Mouse (Mus musculus): ENCODE data around the gene Ifnl2. TPM values are rescaled to one million over a fixed set of nuclear protein-coding genes. Genes with fewer than 3 reads are reported as not detected.
"Not testable (repeated sequence)": the region's sequence is repeated elsewhere in the genome, so short reads cannot be mapped to it uniquely, and the experiment has no call there.

Ifnl2 gene
- polyA plus RNA-seq, 1 experiment from 2014 or later = not detected

- WGBS = 76% methylated on average over 8 of the region's 8 CpGs
- no peak overlapping the region for H3K27ac ChIP-seq (ENCODE audit: low read depth, low read length)
- H3K9me3 ChIP-seq (ENCODE audit: control insufficient read depth, low read length) = no peaks in the 10 kb centered on the region
- ATAC-seq (ENCODE audit: low FRiP score, low TSS enrichment) = no peak
- no peaks in the 10 kb centered on the region for H3K4me1 ChIP-seq (ENCODE audit: control insufficient read depth, insufficient read depth, low read length)
- no peak overlapping the region for H3K4me2 ChIP-seq (replicated peaks; ENCODE audit: low read depth, low read length)
- no peak overlapping the region for H3K9ac ChIP-seq (ENCODE audit: low read depth, low read length)
- no peaks in the 10 kb centered on the region for H3K36me3 ChIP-seq (ENCODE audit: control insufficient read depth, insufficient read depth, low read length)
- H3K27me3 ChIP-seq (ENCODE audit: control insufficient read depth, insufficient read depth, low read length) = no peaks in the 10 kb centered on the region
- no peak overlapping the region for H3K4me3 ChIP-seq (ENCODE audit: low read length)
Measured at GRCm38 (mm10) chr7:28511441-28511840, 1.2 kb upstream of the Ifnl2 start.

GRCm38 (mm10) chr7:28509121-28509520 is 1.1 kb downstream of the Ifnl2 start:
- not testable (repeated sequence) for H3K4me3 ChIP-seq (ENCODE audit: low read length); H3K9me3 ChIP-seq (ENCODE audit: control insufficient read depth, low read length); H3K27me3 ChIP-seq (ENCODE audit: control insufficient read depth, insufficient read depth, low read length); H3K36me3 ChIP-seq (ENCODE audit: control insufficient read depth, insufficient read depth, low read length); H3K27ac ChIP-seq (ENCODE audit: low read depth, low read length); H3K4me1 ChIP-seq (ENCODE audit: control insufficient read depth, insufficient read depth, low read length); H3K4me2 ChIP-seq (replicated peaks; ENCODE audit: low read depth, low read length); H3K9ac ChIP-seq (ENCODE audit: low read depth, low read length); ATAC-seq (ENCODE audit: low FRiP score, low TSS enrichment)
- 43% methylated on average over 1 of the region's 2 CpGs for whole genome bisulfite sequencing

DNA sequence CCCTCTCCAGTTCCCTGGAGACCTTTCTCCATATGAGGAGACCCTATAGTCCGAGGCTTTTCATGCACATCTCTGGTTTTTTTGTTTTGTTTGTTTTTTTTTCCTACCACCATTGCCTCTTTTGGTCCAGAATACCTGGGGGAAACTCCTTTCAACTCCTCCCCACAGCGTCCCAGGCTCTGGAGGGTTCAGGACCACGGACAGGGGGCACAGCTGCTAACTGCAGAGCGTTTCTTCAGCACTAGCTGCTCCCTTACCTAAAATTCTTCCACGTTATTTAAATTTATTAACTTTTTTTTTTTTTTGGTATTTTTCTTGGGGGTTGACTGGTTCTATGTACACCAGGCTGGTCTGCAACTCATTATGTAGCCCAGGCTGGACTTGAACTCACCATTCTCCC is 4.7 kb downstream of the Ifnl2 start:
- Histone ChIP-seq H3K27me3 (ENCODE audit: control insufficient read depth, insufficient read depth, low read length) (no peaks in the 10 kb centered on the region), H3K9me3 (ENCODE audit: control insufficient read depth, low read length) (no peaks in the 10 kb centered on the region), H3K4me1 (ENCODE audit: control insufficient read depth, insufficient read depth, low read length) (no peaks in the 10 kb centered on the region), H3K27ac (ENCODE audit: low read depth, low read length) (no peak overlapping the region), H3K9ac (ENCODE audit: low read depth, low read length) (no peak overlapping the region), H3K4me2 (replicated peaks; ENCODE audit: low read depth, low read length) (no peak overlapping the region), H3K36me3 (ENCODE audit: control insufficient read depth, insufficient read depth, low read length) (no peaks in the 10 kb centered on the region), H3K4me3 (ENCODE audit: low read length) (no peak overlapping the region)
- 7% methylated on average over 5 of the region's 5 CpGs for WGBS
- ATAC-seq (ENCODE audit: low FRiP score, low TSS enrichment) = no peak

DNA sequence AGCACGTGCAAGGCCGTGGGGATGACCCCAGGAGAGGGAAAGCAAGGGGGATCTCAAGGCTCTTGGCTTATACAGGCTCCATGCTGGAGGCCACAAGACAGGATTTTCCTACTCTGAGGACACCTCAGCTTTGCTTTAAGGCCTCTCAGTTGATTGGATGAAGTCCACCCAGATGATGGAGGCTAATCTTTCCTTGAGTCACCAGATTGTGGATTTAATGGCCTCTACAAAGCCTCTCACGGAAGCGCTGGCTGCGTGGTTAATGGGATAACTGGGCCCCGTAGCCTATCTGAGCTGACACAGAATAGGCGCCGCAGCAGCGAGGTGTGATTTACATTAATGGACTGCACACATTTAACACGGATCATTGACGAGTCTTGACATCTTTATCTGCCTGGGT is 14.8 kb downstream of the Ifnl2 start:
- no peak for ATAC-seq (ENCODE audit: low FRiP score, low TSS enrichment)

GRCm38 (mm10) chr7:28492310-28492709 is 17.9 kb downstream of the Ifnl2 start:
- H3K9ac ChIP-seq (ENCODE audit: low read depth, low read length) = no peak overlapping the region
- H3K4me1 ChIP-seq (ENCODE audit: control insufficient read depth, insufficient read depth, low read length) = 0 out of 2 replicates have a peak, but pooled peaks cover 5% of the 10 kb centered on the region
- no peak for ATAC-seq (ENCODE audit: low FRiP score, low TSS enrichment)
- no peaks in the 10 kb centered on the region for H3K36me3 ChIP-seq (ENCODE audit: control insufficient read depth, insufficient read depth, low read length)
- no peaks in the 10 kb centered on the region for H3K9me3 ChIP-seq (ENCODE audit: control insufficient read depth, low read length)
- 86% methylated on average over 8 of the region's 8 CpGs for WGBS
- H3K27ac ChIP-seq (ENCODE audit: low read depth, low read length) = no peak overlapping the region
- no peak overlapping the region for H3K4me2 ChIP-seq (replicated peaks; ENCODE audit: low read depth, low read length)
- H3K27me3 ChIP-seq (ENCODE audit: control insufficient read depth, insufficient read depth, low read length) = 0 out of 2 replicates have a peak, but pooled peaks cover 5% of the 10 kb centered on the region
- H3K4me3 ChIP-seq (ENCODE audit: low read length) = no peak overlapping the region

More for the DNA sequence above, 14.8 kb downstream of the Ifnl2 start:
- Histone ChIP-seq H3K4me3 (ENCODE audit: low read length) (no peak overlapping the region), H3K9me3 (ENCODE audit: control insufficient read depth, low read length) (no peaks in the 10 kb centered on the region), H3K36me3 (ENCODE audit: control insufficient read depth, insufficient read depth, low read length) (no peaks in the 10 kb centered on the region), H3K4me1 (ENCODE audit: control insufficient read depth, insufficient read depth, low read length) (no peaks in the 10 kb centered on the region), H3K4me2 (replicated peaks; ENCODE audit: low read depth, low read length) (no peak overlapping the region), H3K27ac (ENCODE audit: low read depth, low read length) (no peak overlapping the region), H3K27me3 (ENCODE audit: control insufficient read depth, insufficient read depth, low read length) (no peaks in the 10 kb centered on the region), H3K9ac (ENCODE audit: low read depth, low read length) (no peak overlapping the region)
- WGBS = 63% methylated on average over 11 of the region's 11 CpGs

DNA sequence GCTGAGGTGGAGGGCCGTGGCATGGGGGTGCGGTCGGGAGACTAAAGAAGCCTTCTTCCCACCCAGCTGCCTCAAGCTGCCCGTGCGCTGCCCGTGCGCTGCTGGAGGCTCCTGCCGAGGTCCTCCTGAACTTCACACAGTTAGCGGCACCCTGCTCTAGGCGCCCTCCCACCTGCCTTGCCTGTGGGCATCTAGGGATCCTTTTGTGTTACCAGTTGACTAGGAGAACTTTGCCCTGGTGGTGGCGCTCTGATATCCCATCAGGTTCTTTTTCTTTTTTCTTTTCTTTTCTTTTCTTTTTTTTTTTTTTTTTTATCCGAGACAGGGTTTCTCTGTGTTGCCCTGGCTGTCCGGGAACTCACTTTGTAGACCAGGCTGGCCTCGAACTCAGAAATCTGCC is 19.4 kb downstream of the Ifnl2 start:
- Histone ChIP-seq H3K4me1 (ENCODE audit: control insufficient read depth, insufficient read depth, low read length) (0 out of 2 replicates have a peak, but pooled peaks cover 5% of the 10 kb centered on the region), H3K27ac (ENCODE audit: low read depth, low read length) (no peak overlapping the region), H3K27me3 (ENCODE audit: control insufficient read depth, insufficient read depth, low read length) (0 out of 2 replicates have a peak, but pooled peaks cover 5% of the 10 kb centered on the region), H3K9me3 (ENCODE audit: control insufficient read depth, low read length) (no peaks in the 10 kb centered on the region), H3K9ac (ENCODE audit: low read depth, low read length) (0 out of 2 replicates have a peak overlapping the region, but pooled peaks have one; percentile 2), H3K4me2 (replicated peaks; ENCODE audit: low read depth, low read length) (peak overlapping the region; percentile 9; the same call in 1 of the 2 replicates), H3K4me3 (ENCODE audit: low read length) (no peak overlapping the region), H3K36me3 (ENCODE audit: control insufficient read depth, insufficient read depth, low read length) (no peaks in the 10 kb centered on the region)
- ATAC-seq (ENCODE audit: low FRiP score, low TSS enrichment) = 0 out of 2 replicates have a peak, but pooled peaks have one; percentile 25
- WGBS = 36% methylated on average over 13 of the region's 14 CpGs

GRCm38 (mm10) chr7:28490410-28490809 is 19.8 kb downstream of the Ifnl2 start:
- H3K27me3 ChIP-seq (ENCODE audit: control insufficient read depth, insufficient read depth, low read length) = 0 out of 2 replicates have a peak, but pooled peaks cover 5% of the 10 kb centered on the region
- no peak overlapping the region for H3K4me3 ChIP-seq (ENCODE audit: low read length)
- WGBS = 3% methylated on average over 10 of the region's 10 CpGs
- no peaks in the 10 kb centered on the region for H3K36me3 ChIP-seq (ENCODE audit: control insufficient read depth, insufficient read depth, low read length)
- H3K27ac ChIP-seq (ENCODE audit: low read depth, low read length) = no peak overlapping the region
- H3K9ac ChIP-seq (ENCODE audit: low read depth, low read length) = 0 out of 2 replicates have a peak overlapping the region, but pooled peaks have one; percentile 2
- H3K4me1 ChIP-seq (ENCODE audit: control insufficient read depth, insufficient read depth, low read length) = 0 out of 2 replicates have a peak, but pooled peaks cover 5% of the 10 kb centered on the region
- peak overlapping the region; percentile 9; the same call in 1 of the 2 replicates for H3K4me2 ChIP-seq (replicated peaks; ENCODE audit: low read depth, low read length)
- peak; percentile 64; the same call in 1 of the 2 replicates for ATAC-seq (ENCODE audit: low FRiP score, low TSS enrichment)
- no peaks in the 10 kb centered on the region for H3K9me3 ChIP-seq (ENCODE audit: control insufficient read depth, low read length)

GRCm38 (mm10) chr7:28488030-28488491 is 22.2 kb downstream of the Ifnl2 start:
- H3K27me3 ChIP-seq (ENCODE audit: control insufficient read depth, insufficient read depth, low read length) = 0 out of 2 replicates have a peak, but pooled peaks cover 5% of the 10 kb centered on the region
- H3K4me1 ChIP-seq (ENCODE audit: control insufficient read depth, insufficient read depth, low read length) = 0 out of 2 replicates have a peak, but pooled peaks cover 5% of the 10 kb centered on the region
- no peaks in the 10 kb centered on the region for H3K9me3 ChIP-seq (ENCODE audit: control insufficient read depth, low read length)
- H3K4me2 ChIP-seq (replicated peaks; ENCODE audit: low read depth, low read length) = peak overlapping the region; percentile 41
- H3K4me3 ChIP-seq (ENCODE audit: low read length) = peak overlapping the region; percentile 17; the same call in 1 of the 2 replicates
- WGBS = 5% methylated on average over 16 of the region's 16 CpGs
- ATAC-seq (ENCODE audit: low FRiP score, low TSS enrichment) = 0 out of 2 replicates have a peak, but pooled peaks have one; percentile 21
- H3K27ac ChIP-seq (ENCODE audit: low read depth, low read length) = no peak overlapping the region
- no peaks in the 10 kb centered on the region for H3K36me3 ChIP-seq (ENCODE audit: control insufficient read depth, insufficient read depth, low read length)
- peak overlapping the region; percentile 34; the same call in 1 of the 2 replicates for H3K9ac ChIP-seq (ENCODE audit: low read depth, low read length)

GRCm38 (mm10) chr7:28484192-28484591 is 26.1 kb downstream of the Ifnl2 start:
- no peak for ATAC-seq (ENCODE audit: low FRiP score, low TSS enrichment)
- Histone ChIP-seq H3K27ac (ENCODE audit: low read depth, low read length) (no peak overlapping the region), H3K4me3 (ENCODE audit: low read length) (no peak overlapping the region), H3K27me3 (ENCODE audit: control insufficient read depth, insufficient read depth, low read length) (0 out of 2 replicates have a peak, but pooled peaks cover 5% of the 10 kb centered on the region), H3K9ac (ENCODE audit: low read depth, low read length) (no peak overlapping the region), H3K9me3 (ENCODE audit: control insufficient read depth, low read length) (no peaks in the 10 kb centered on the region), H3K4me2 (replicated peaks; ENCODE audit: low read depth, low read length) (no peak overlapping the region), H3K36me3 (ENCODE audit: control insufficient read depth, insufficient read depth, low read length) (no peaks in the 10 kb centered on the region), H3K4me1 (ENCODE audit: control insufficient read depth, insufficient read depth, low read length) (0 out of 2 replicates have a peak, but pooled peaks cover 5% of the 10 kb centered on the region)
- WGBS = 26% methylated on average over 4 of the region's 4 CpGs

Measured in kidney, embryonic 14.5 days (tissue).